Mouse (Mus musculus): ENCODE measurements around the gene Stkld1.

- no peak for TF ChIP-seq MYOD1 (IDR thresholded peaks at IDR 0.05; ENCODE audit: control insufficient read depth in 1 of 3, insufficient read length in 2 of 3, low read depth in 2 of 3)
- no peak for TF ChIP-seq USF1 (IDR thresholded peaks at IDR 0.05; ENCODE audit: low read depth)
- TF ChIP-seq TCF3 (IDR thresholded peaks at IDR 0.05; ENCODE audit: insufficient read length, low read depth), result no peak
- no peak for TF ChIP-seq CEBPB (IDR thresholded peaks at IDR 0.05; ENCODE audit: insufficient read depth, poor library complexity, severe bottlenecking)
- TF ChIP-seq POLR2A (IDR thresholded peaks at IDR 0.05; ENCODE audit: insufficient read length, low read depth), result no peak
- TF ChIP-seq MAX (IDR thresholded peaks at IDR 0.05; ENCODE audit: low read depth), result no peak
- TF ChIP-seq SRF (IDR thresholded peaks at IDR 0.05; ENCODE audit: control insufficient read depth, insufficient read length, low read depth), result no peak
- TF ChIP-seq TCF12 (IDR thresholded peaks at IDR 0.05; ENCODE audit: insufficient read depth, poor library complexity, severe bottlenecking), result no peak
Observed at GRCm38 (mm10) chr2:26907109-26907508, 26.7 kb upstream of the Stkld1 start.
